Mouse (Mus musculus) gastrocnemius, postnatal 14 days (tissue): Measurements from ENCODE around the gene Mta3. TPM values are rescaled to one million over a fixed set of nuclear protein-coding genes. Genes with fewer than 3 reads are reported as not detected.
A peak's percentile ranks its signal among the peaks of the same experiment; 100 is the strongest.

Experiments
- DNase-seq: peaks from one replicate; pipeline ENCODE4 v3.0.0; 2021; ENCODE audit warnings: mixed read lengths
- intact Hi-C: fragments of 180-260 bp; cut with DNase I; formaldehyde crosslinking; loops from one replicate; pipeline ENCODE4 v1.15.1; 2025; ENCODE audit warnings: low total_unique reads
- total RNA-seq, 2 experiments: library from RNA; stranded (reverse); gene quantifications; 2 replicates each; pipeline ENCODE4 v1.2.3; 2021

The Mta3 gene
- total RNA-seq, 2 experiments from 2014 or later = 10.4 to 10.8 TPM

GRCm38 (mm10) chr17:83799506-83800050 is 93.6 kb downstream of the Mta3 start:
- DNase-seq = no peak
- intact Hi-C loops = no loop called here

DNA sequence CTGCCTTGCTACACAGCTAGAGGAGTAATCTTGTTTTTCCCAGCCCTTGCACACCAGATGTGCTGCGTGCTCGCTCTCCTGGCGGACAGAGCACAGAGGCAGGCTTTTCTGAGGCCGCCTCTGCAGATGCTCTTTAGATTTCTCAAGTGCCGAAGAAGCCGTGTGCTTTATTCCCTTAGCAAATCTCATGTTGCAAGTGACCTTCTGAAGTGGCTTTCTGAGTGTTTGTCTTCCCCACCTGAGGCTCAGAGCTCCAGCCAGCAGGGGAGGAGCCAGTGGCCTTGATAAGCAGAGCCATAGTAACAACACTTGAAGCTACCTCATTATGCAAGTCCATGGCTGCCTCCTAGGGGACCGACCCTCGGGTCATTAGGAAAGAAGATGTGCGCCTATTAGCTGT is 98.0 kb downstream of the Mta3 start:
- DNase-seq = no peak
- intact Hi-C loops = no loop called here

- intact Hi-C loops = no loop called here
Measured at GRCm38 (mm10) chr17:83805078-83805477, 99.1 kb downstream of the Mta3 start.

DNA sequence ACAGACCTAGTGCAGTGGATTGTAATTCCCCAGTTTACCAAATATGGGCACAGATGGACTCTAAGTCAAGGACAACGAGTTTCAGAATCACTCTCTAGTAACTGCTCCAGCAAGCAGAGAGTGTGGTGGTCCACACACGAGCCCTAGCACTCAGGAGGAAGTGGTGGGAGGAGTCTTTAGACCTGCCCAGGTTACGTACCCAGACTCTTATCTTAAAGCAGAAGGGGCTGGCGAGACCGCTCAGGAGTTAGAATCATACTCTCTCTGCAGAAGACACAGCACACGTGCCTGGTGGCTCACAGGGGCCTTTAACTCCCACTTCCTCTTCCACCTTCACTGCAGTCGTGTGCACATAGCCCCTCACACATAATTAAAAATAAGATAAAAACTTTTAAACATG is 101.4 kb downstream of the Mta3 start:
- DNase-seq = no peak
- intact Hi-C loops = no loop called here

More at GRCm38 (mm10) chr17:83805078-83805477, 99.1 kb downstream of the Mta3 start:
- no peak for DNase-seq

- intact Hi-C loops = no loop called here
Measured at GRCm38 (mm10) chr17:83807778-83808398, 101.9 kb downstream of the Mta3 start.

GRCm38 (mm10) chr17:83808476-83809098 is 102.6 kb downstream of the Mta3 start:
- intact Hi-C loops = no loop called here
- DNase-seq = no peak

More at GRCm38 (mm10) chr17:83807778-83808398, 101.9 kb downstream of the Mta3 start:
- DNase-seq = peak; percentile 53

GRCm38 (mm10) chr17:83809197-83809829 is 103.3 kb downstream of the Mta3 start:
- DNase-seq = no peak
- intact Hi-C loops = no loop called here

DNA sequence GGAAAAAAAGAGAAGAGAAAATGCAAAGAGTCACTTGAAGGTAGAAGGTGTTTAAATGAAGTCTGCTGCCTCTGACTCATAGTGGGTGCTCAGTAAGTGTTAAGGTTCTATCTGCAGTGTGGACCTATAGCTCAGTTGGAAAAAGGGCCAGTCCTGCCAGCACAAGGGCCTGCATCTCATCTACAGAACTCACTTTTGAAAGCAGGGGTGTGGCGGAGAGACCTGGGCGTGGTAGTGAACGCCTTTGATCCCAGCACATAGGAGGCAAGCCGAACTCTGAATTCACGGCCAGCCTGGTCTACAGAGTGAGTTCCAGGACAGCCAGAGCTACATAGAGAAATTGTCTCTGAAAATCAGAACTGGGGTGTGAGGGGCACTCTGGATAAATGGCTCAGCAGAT is 104.3 kb downstream of the Mta3 start:
- no peak for DNase-seq
- intact Hi-C loops = no loop called here

- intact Hi-C loops = no loop called here
- no peak for DNase-seq
Measured at GRCm38 (mm10) chr17:83812200-83812944, 106.4 kb downstream of the Mta3 start.

DNA sequence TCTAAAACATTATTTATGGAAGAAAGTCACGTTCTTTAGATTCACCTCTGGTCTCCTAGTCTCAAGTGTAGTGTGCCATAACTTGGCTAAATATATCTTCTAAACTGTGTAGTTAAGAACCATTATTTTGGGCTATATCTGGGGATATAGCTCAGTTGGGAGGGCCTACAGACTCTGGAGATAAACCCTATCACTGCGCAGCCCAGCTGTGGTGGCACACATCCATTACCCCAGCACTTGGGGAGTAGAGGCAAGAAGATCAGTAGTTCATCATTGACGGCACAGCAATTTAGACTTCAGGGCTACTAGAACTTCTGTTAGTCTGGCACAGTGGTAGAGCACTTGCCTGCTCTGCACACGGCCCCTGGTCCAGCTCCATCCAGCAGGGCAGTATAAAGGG is 107.1 kb downstream of the Mta3 start:
- DNase-seq = no peak
- intact Hi-C loops = no loop called here

DNA sequence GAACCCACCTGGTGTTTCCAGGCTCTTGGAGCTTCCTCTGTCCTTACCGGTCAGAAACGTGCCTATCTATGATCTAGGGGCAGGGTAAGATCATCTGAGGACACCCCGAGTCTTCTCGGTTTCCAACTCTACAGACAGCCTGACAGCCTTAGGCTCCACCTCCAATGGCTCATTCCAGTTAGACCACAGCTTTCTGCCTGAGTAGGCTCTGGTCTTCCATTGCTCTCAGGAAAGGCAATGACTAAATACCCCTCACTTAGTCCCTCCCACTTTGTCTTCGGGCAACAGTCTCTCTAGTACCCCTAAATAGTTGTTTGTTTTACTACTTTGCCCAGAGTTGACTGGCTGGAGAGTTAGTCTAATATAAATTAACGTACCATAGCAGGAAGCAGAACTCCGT is 111.0 kb downstream of the Mta3 start:
- intact Hi-C loops = no loop called here
- DNase-seq = no peak

GRCm38 (mm10) chr17:83819503-83819902 is 113.5 kb downstream of the Mta3 start:
- DNase-seq = no peak
- intact Hi-C loops = no loop called here

- intact Hi-C loops = no loop called here
- DNase-seq = no peak
Measured at GRCm38 (mm10) chr17:83820701-83821100, 114.7 kb downstream of the Mta3 start.

- intact Hi-C loops = no loop called here
- DNase-seq = no peak
Measured at GRCm38 (mm10) chr17:83821876-83822275, 115.9 kb downstream of the Mta3 start.

DNA sequence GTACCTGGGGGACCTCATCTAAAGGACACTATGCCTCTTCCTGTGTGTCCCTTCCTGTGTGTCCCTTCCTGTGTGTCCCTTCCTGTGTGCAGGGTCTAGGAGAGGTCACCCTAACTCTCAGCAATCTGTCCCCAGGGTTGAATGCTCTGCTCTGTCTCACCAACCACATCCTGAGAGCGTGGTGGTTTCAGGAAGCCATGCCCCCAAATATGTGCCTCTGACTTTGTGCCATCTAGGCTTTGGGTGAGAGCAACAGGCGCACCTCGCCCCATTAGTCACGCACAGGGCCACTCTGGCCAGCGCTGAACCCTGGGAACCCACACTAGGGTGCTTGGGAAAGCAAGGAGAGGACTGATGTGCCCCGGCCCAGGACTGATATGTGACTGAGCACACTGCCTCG is 117.9 kb downstream of the Mta3 start:
- DNase-seq = no peak
- intact Hi-C loops = no loop called here

DNA sequence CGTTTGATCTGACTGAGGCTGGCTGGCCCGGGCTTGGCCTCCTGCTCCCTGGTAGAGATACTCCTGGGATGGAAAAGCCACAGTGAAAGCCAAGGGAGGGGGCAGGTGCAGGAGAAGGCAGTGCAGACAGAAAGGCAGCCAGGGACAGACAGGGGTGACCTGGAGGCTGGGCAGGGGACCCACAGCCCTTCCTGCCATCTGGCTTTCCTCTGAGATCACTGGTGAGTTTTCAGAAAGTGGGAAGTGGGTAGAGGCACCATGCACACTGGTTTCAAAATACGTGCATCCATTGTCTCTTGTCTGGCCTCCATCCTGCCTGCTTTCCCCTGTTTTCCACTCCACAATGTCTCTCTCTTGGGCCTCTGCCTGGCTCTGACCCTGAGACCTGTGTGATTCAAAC is 123.4 kb downstream of the Mta3 start:
- DNase-seq = no peak
- intact Hi-C loops = no loop called here

- no peak for DNase-seq
- intact Hi-C loops = no loop called here
Measured at GRCm38 (mm10) chr17:83830616-83831292, 124.8 kb downstream of the Mta3 start.

DNA sequence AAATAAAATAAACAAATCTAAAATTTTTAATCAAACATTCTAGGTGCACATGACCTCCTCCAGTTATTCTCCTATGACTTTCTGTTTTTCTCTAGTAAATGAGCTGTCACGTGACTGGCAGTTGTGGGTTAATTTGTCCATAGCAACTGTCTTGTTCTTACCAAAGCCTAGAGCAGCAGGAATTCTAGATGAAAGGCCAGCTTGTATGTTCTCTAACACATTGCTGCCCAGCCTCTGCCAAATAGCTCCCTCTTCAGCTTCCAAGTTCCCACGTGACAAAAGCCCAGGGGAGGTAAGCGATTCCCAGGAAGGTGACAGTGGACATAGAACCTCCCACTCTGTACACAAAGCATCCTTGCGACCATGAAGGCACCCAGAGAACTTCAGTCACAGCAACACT is 128.2 kb downstream of the Mta3 start:
- DNase-seq = no peak
- intact Hi-C loops = no loop called here

GRCm38 (mm10) chr17:83836048-83836447 is 130.1 kb downstream of the Mta3 start:
- intact Hi-C loops = no loop called here
- DNase-seq = no peak
